Mouse (Mus musculus) embryonic fibroblast, embryonic 13.5 days (primary cell): ENCODE results near the gene Gng7.

Experiments used
- CTCF ChIP-seq: IDR thresholded peaks from 2 replicates; pipeline ENCODE4 v1.5.1; 2011; ENCODE audit warnings: mild to moderate bottlenecking, control low read depth, low read length, moderate library complexity, borderline replicate concordance; ENCODE audit not compliant: insufficient read depth
- POLR2A ChIP-seq: IDR thresholded peaks from 2 replicates; pipeline ENCODE4 v1.6.1; 2011; ENCODE audit warnings: low read depth, mild to moderate bottlenecking, control low read depth, low read length, moderate library complexity

GRCm38 (mm10) chr10:80952449-80952848, 62.3 kb downstream of the Gng7 start:
- no peak for TF ChIP-seq CTCF
- TF ChIP-seq POLR2A, result no peak
